Mouse (Mus musculus) gastrocnemius, adult 8-10 months (tissue): Measurements from ENCODE around the gene Ager. TPM values are rescaled to one million over a fixed set of nuclear protein-coding genes. Genes with fewer than 3 reads are reported as not detected.

Experiments used
- DNase-seq, 2 experiments: peaks; one replicate each; pipeline ENCODE4 v3.0.0; 2022; ENCODE audit warnings: low spot score in 2 of 2
- total RNA-seq, 4 experiments: library from RNA; stranded (reverse); gene quantifications; 2 replicates each; pipeline ENCODE4 v1.2.4; 2022

Ager gene
- total RNA-seq, 4 experiments from 2014 or later, result 0.19 TPM; not detected in 3

- DNase-seq, result peak; percentile 57 to 63
Observed at GRCm38 (mm10) chr17:34604511-34605237, 7.0 kb downstream of the Ager start.

- DNase-seq, result peak; percentile 94 to 96
Observed at GRCm38 (mm10) chr17:34605609-34606008, 7.9 kb downstream of the Ager start.

DNA sequence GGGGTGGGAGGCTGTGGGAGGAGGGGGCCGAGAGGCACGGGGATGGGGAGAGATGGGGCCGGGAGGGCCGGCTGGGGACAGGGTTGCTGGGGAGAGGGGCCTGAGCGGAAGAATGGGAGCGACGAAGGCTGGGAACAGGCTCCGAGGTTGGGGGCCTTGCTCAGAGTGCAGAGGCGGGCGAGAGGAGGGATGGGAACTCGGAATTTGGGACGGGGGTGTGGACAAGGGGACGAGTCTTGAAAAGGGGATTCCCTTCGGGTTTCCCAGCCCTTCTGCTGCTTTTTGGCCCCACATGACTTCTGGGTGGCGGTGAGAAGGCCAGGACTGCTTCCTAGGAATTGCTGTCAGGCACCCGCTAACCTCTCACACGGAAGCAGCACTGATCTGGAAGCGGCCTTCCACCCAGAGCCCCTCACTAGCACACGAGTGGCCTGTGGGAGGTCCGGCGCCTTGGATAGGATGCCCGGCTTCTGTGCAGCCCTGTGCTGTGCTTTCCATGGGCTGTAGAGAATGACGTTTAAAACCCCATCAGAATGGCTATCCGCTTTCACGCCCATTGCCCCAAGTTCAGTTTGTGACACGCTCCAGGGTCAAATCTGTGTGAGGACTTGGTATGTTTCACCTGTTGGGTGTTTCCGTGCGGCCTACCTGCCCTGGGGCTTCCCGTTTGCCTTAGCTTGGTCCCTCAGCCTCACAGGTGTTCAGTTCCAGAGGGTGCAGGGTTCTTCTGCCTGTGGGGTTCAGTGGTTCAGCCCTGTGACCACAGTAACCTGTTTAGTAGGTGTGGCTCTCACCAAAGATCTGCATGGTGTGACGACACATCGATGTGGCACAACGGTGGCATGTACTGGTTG, 8.8 kb downstream of the Ager start:
- no peak for DNase-seq

GRCm38 (mm10) chr17:34607997-34608396, 10.3 kb downstream of the Ager start:
- no peak for DNase-seq

DNA sequence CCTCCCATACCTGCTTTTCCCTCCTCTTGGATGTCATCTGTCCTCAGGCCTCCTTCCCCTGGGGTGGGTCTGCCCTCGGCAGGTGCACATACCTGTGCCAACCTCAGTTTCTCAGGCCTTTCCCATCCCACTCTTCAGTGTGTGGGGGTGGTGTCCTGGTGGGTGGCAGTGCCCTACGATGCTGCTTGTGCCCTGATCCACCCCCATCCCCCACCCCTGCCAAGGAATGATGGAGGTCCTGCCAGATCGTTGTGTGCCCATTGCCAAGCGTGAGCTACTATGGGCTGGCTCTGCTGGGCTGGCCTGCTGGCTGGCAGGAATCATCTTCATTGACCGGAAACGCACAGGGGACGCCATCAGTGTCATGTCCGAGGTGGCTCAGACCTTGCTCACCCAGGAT, 13.4 kb downstream of the Ager start:
- DNase-seq, result no peak

DNA sequence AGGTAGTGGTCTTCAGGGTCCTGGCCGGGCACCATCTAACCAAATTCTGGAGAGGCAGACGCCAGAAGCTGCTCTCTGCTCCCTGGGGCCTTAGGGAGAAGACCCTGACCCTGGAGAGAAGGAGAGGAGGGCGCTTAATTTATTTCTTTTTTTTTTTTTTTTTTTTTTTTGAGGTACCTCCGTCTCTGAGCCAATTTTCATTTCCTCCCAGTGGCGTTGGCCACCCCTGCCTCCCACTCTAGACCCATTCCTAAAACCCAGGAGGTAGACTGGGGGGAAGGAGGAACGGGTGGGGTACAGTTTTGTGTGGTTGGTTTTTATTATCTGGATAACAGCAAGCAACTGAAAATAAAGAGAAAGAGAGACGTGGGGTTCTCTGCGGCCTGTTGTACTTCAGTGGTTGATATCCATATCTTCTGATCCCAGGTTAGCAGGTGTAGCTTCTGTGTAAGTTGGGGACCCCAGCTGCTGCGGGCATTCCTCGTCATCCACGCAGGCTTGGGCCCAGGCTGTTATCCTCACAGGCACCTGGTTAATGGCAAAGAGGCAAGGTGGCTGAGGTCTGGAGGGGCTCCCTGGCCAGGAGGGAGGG, 15.5 kb downstream of the Ager start:
- DNase-seq, result no peak

GRCm38 (mm10) chr17:34613830-34614229, 16.2 kb downstream of the Ager start:
- no peak for DNase-seq

- no peak for DNase-seq
Observed at GRCm38 (mm10) chr17:34615871-34616270, 18.2 kb downstream of the Ager start, which contains the start of gene Egfl8. TSS of gene Egfl8 (minus strand) at chr17:34615971.

DNA sequence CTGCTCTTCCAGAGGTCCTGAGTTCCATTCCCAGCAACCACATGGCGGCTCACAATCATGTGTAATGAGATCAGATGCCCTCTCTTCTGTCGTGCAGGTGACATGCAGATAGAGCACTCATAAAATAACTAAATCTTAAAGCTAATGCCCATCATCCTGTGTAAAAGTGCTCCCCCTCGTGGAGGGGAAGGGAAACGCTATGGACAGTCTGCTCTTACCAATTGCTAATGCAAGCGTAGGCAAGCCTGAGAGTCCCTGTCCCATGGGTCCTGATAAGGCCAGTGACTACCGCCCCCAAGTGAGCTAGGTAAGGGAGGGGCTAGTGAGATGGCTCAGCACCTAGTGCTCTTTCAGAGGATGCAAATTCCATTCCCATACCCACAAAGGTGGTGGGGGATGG, 21.3 kb downstream of the Ager start:
- peak; percentile 47 to 48 for DNase-seq

DNA sequence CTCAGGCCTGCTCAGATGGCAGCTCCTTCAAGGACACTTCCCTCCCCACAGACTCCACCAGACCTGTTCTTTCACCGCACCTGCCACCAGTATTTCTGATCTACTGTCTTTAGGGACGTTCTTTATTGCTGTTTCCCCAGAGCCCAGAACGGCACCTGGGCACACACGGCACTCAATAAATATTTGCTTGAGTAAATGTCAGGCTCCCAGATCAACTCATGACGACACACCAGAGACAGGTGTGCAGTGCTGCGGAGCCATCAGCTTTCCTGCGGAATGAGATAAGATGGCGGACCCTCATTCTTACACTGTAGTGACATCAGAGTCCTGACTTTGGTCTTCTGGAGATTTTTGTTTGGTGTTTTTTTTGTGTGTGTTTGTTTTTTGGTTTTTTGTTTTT, 23.3 kb downstream of the Ager start:
- no peak for DNase-seq

- DNase-seq, result no peak
Observed at GRCm38 (mm10) chr17:34623161-34623560, 25.5 kb downstream of the Ager start.

GRCm38 (mm10) chr17:34624981-34625380, 27.3 kb downstream of the Ager start:
- no peak for DNase-seq

DNA sequence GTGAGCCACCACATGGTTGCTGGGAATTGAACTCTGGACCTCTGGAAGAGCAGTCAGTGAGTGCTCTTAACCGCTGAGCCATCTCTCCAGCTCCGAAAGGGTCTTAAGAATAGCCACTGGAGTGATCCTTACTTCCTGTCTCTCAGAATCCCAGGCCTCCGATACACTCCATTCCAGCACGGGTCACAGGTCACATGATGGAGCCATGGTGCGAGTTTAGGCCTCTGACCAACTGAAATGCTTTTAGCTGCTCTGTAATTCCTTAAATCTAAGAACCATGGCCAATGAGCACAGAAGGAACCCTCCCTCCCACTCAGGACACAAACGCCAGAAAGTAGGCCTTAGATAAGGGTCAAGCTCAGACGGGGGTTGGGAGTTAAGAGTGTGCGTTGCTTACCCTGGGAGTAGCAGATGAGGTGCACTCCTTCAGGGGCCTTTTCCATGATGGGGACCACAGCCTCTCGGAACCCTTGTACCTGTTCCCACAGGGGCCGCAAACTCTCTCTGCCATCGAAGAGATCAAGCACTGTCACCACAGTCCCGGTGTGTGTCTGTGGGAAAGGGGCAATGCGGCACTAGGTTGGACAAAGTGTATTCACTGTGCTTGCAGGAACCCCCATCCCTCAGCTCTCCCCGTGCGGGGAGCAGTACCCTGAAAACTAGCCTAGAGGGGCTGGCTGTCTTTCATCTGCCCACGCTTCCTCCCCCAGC, 28.6 kb downstream of the Ager start:
- DNase-seq, result no peak

DNA sequence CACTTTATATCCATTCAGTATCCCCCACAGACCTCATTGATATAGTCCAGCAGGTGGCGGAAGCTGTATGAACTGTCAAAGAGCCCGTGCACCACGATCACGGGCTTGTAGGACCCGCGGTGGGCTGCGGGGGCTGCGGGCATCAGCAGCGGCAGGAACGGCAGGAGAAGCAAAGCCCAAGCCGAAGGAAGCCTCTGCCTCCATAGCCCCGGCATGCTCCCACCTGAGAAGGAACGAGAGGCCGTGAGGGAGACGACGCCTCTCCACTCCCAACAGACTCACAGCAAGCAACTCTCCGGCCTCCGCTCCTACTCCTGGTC, 29.1 kb downstream of the Ager start:
- DNase-seq, result no peak

DNA sequence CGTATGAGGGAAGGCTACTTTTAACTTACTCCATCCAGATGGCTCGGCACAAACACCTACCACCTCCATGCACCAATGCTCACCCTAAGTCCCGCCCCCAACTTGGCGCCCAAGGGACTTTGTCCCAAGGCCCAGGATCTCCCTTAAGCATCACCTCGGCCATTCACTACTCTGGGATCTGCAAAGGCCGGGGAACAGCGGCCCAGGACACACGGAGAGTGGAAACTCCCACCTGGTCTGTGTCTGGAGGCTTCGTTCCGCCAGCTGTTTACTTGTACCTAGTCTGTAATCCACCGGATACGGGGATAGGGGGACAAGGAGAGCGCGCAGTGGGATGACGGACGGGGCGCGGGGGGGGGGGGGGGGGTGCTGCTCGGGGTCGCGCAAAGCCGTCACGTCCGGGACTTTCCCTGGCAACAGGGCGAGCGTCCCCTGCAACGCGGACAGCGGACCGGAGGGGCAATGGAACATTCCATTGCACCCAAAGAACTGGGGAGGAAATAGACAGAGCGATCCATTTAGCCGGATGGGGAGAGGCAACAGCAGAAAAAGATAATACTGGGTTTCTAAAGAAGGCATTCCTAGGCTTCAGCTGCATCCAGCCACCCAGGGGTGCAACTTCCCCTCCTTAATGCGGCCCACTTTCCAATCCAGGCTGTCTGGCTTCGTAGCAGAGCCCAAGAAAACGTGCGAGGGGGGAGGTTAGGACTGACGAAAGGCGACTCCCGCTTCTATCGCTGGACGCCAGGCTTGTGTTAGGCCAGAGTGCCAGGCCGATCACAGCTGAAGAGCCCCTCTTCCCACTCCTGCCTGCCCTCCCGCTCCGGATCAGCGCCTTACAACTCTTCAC, 29.7 kb downstream of the Ager start:
- peak; percentile 61 to 72 for DNase-seq

- DNase-seq, result peak in 1 of 2 experiments; percentile 50
Observed at GRCm38 (mm10) chr17:34627943-34628643, 30.4 kb downstream of the Ager start, which contains the start of gene Ppt2. TSS of gene Ppt2 (minus strand) at chr17:34628510.

DNA sequence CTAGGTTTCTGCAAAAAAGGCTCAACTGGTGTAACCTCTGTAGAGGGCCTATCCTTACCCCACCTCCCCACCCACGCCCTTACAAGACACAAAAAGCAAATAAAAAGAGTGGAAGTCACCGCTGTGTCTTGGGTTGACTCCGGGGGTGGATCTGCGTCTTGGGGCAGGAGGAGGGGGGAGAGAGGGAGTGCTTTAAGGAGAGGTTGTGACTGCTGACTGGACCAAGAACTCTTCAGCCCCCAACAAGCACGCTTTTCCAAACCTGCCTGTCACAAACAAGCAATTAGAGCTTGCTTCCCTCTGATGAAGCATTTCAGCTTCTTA, 30.9 kb downstream of the Ager start:
- no peak for DNase-seq

GRCm38 (mm10) chr17:34629221-34629751, 31.6 kb downstream of the Ager start, which contains the start of gene Prrt1:
TSS of gene Prrt1 (plus strand) at chr17:34629533.
- no peak for DNase-seq

GRCm38 (mm10) chr17:34629796-34630603, 32.3 kb downstream of the Ager start:
- no peak for DNase-seq
